Mouse (Mus musculus): ENCODE data around the gene Sema6b.

Sema6b gene

DNA sequence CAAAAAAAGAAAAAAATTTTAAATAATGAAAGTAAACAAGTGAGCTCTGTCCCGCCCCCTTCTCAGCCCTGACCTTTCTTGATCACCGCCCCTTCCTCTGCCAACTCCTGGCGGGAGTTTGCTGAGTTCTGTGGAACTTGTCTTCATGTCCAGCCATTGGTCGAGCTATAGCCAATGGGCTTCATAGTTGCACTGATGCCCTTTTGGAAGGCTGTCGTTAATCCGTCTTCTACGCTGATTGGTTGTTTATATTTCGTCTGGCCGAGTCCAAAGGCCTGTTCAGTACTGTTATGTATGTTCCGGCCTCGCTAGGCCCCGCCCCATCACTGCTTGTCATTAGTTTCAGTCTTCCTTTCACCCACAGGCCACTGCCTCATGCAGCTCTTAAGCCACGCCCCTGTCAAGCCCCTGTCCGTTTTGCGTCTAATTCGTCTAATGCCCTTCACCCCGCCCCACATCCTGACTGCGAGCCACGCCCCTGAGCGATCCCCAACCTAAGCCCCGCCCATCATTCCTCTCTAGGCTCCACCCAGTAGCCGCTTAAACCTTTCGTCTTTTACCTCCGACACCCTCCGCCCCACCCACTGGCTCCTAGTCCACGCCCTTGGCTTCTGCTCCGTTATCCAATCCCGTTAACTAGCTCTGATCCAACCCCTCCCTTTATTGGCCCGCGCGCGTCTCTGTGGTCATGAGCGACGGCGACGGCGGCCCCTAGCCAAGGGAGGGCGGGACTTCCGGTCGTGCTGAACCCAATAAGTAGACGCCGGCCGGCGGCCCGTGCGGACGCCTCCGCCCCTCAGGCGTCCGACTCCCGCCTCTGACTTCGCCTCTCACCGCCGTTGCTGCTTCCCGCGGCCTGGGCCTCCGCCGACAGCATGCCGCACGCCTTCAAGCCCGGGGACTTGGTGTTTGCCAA lies 61.0 kb downstream of the Sema6b start, which contains the start of gene Hdgfl2:
Hdgfl2 (plus strand) TSS at position 755 of the 916 bp plus-strand sequence.
- peak; percentile 100 for DNase-seq

DNA sequence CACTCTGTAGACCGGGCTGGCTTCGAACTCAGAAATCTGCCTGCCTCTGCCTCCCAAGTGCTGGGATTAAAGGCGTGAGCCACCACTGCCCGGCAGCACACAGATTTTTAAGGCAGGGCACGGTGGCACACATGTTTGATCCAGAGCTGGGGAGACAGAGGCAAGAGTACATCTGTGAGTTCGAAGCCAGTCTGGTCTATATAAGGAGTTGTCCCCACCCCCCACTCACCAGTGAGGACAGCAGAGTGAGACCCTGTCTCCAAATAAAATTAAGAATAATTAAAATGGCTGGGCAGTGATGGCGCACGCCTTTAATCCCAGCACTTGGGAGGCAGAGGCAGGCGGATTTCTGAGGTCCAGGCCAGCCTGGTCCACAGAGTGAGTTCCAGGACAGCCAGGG lies 61.8 kb downstream of the Sema6b start:
- DNase-seq: peak; percentile 35

DNA sequence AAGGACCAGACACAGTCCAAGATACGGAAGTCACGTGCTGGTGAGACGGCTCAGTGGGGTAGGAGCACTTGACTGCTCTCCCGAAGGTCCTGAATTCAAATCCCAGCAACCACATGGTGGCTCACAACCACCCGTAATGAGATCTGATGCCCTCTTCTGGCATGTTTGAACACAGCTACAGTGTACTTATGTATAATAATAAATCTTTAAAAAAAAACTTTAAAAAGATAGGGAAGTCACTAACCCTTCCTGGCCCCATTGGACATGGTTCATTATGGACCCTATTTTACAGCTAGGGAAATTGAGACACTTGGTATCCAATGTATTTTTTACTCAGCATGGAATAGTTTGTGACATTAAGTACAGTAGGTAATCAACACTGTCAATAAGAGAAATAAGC lies 62.6 kb downstream of the Sema6b start:
- no peak for DNase-seq

DNA sequence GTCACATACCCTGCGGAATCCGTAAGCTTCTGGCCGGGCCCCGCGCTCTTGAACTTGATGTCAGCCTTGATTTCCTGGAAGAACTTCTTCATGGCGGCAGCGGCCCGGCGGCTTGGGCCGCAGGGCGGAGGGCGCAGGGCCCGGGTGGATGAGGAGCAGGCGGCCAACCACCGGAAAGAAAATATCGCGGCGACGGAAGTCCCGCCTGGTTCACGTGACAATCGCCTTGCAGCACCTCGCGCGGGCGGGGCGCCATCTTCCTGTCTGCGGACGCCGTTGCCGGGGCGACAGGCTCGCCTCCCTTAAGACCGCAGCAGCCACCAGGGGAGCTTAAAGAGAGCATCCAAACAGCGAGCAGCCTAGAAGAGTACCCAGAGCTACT lies 65.3 kb downstream of the Sema6b start, which contains the start of gene Ubxn6:
Ubxn6 (minus strand) TSS at position 202 of the 382 bp plus-strand sequence.
- DNase-seq: peak; percentile 98

DNA sequence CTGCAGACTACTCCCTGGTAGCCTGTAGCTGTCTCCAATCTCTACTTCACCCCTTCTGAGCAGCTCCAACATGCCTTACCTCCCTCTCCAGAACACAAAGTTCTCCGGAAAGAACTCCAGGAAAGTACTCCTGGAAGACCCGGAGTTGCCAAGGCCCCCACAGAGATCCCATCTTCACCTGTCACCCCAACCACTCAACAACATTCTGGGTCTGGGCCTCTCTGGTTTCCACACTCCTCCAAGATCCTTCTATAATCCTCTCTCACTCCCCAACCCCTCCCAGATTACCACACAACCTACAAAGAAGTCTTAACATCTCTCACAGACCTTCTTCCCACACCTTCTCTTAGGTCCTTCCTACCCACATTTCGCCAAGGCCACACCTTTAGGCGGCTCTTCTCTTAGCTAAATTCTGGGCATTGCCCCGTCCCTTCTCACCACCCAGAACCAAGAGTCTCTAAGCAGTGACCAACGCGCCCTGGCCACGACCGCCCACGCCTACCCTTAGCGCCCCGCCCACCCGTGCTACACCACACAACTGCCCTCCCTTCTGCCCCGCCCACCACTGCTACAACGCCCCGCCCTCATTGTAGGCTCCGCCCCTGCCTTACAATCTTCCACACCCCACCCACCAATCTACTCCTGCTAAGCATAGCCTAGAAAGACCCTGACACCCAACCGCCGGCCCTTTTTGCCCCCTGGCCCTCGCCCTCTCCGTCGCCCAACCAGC lies 65.9 kb downstream of the Sema6b start:
- peak; percentile 85 for DNase-seq

All from thymus, postnatal 14 days (tissue).